Mouse (Mus musculus) lung, embryonic 15.5 days (tissue): ENCODE data around the gene Dppa2. TPM values are rescaled to one million over a fixed set of nuclear protein-coding genes. Genes with fewer than 3 reads are reported as not detected.

Experiments
- ATAC-seq: fragments of 200-750 bp; cut with Nextera tagmentation; 2 replicates; pipeline ENCODE4 v1.8.0; 2017; ENCODE audit warnings: moderate number of reproducible peaks, borderline replicate concordance; ENCODE audit not compliant: low FRiP score, low TSS enrichment; ENCODE audit errors: extremely low read depth
- H3K27ac ChIP-seq: fragments of 300-500 bp; sonication (generic); 2 replicates; pipeline ENCODE4 v1.5.1; 2015; ENCODE audit warnings: moderate library complexity, mild to moderate bottlenecking, inconsistent platforms
- H3K27me3 ChIP-seq: fragments of 300-500 bp; sonication (generic); 2 replicates; pipeline ENCODE4 v1.6.1; 2015; ENCODE audit warnings: inconsistent platforms
- H3K36me3 ChIP-seq: fragments of 300-500 bp; sonication (generic); 2 replicates; pipeline ENCODE4 v1.6.1; 2015; ENCODE audit warnings: inconsistent platforms
- H3K4me1 ChIP-seq: fragments of 300-500 bp; sonication (generic); 2 replicates; pipeline ENCODE4 v1.6.1; 2015; ENCODE audit warnings: inconsistent platforms
- H3K4me2 ChIP-seq: fragments of 300-500 bp; sonication (generic); 2 replicates; pipeline ENCODE4 v1.6.1; 2015; ENCODE audit warnings: inconsistent platforms, mild to moderate bottlenecking, moderate library complexity
- H3K4me3 ChIP-seq: fragments of 300-500 bp; sonication (generic); 2 replicates; pipeline ENCODE4 v1.5.1; 2015; ENCODE audit warnings: mild to moderate bottlenecking, inconsistent platforms
- H3K9ac ChIP-seq: fragments of 300-500 bp; sonication (generic); 2 replicates; pipeline ENCODE4 v1.6.1; 2015; ENCODE audit warnings: inconsistent platforms
- H3K9me3 ChIP-seq: fragments of 300-500 bp; sonication (generic); 2 replicates; pipeline ENCODE4 v1.6.1; 2016; ENCODE audit warnings: inconsistent platforms
- WGBS: fragments of 180-500 bp; shearing (Covaris S2); methylation state at CpG from one replicate; pipeline ENCODE4 v1.1.7; 2015; 5-methylcytosine and 5-hydroxymethylcytosine counted together
- polyA plus RNA-seq: library from polyadenylated mRNA; unstranded; fragments of >200 nt; fragmentation: Nextera tagmentation; extraction: Ambion mirVana; gene quantifications from 2 replicates; pipeline ENCODE4 v1.2.1, GENCODE M21; 2015

Gene Dppa2
- polyA plus RNA-seq: 0.21 and 0.30 TPM in 2 replicates

GRCm38 (mm10) chr16:48303509-48303908, at the start of gene Dppa2:
Gene Dppa2, plus strand, starts transcription at chr16:48303908.
- Histone ChIP-seq H3K9me3 (no peaks in the 10 kb centered on the region), H3K9ac (no peak within 1 kb of the TSS), H3K4me1 (no peaks in the 10 kb centered on the region), H3K4me2 (no peak within 1 kb of the TSS), H3K27me3 (no peaks in the 10 kb centered on the region), H3K4me3 (no peak within 1 kb of the TSS), H3K36me3 (no peaks in the 10 kb centered on the region), H3K27ac (no peak within 1 kb of the TSS)
- 82% methylated on average over 7 of the region's 7 CpGs for WGBS
- no peak for ATAC-seq

- Histone ChIP-seq H3K4me2 (no peak overlapping the region), H3K36me3 (no peaks in the 10 kb centered on the region), H3K9ac (no peak overlapping the region), H3K4me3 (no peak overlapping the region), H3K27me3 (no peaks in the 10 kb centered on the region), H3K4me1 (no peaks in the 10 kb centered on the region), H3K9me3 (no peaks in the 10 kb centered on the region), H3K27ac (no peak overlapping the region)
- ATAC-seq: no peak
- 97% methylated on average over 5 of the region's 5 CpGs for WGBS
These were observed 49.1 kb upstream of the Dppa2 start for GRCm38 (mm10) chr16:48254584-48254983.

- 89% methylated on average over 4 of the region's 4 CpGs for WGBS
- H3K27me3 ChIP-seq: no peaks in the 10 kb centered on the region
- no peak overlapping the region for H3K4me3 ChIP-seq
- H3K4me2 ChIP-seq: no peak overlapping the region
- no peaks in the 10 kb centered on the region for H3K9me3 ChIP-seq
- no peak overlapping the region for H3K27ac ChIP-seq
- H3K36me3 ChIP-seq: no peaks in the 10 kb centered on the region
- no peak for ATAC-seq
- H3K4me1 ChIP-seq: no peaks in the 10 kb centered on the region
- no peak overlapping the region for H3K9ac ChIP-seq
These were observed 44.2 kb upstream of the Dppa2 start for GRCm38 (mm10) chr16:48259519-48259918.

- Histone ChIP-seq H3K9me3 (no peaks in the 10 kb centered on the region), H3K4me3 (no peak overlapping the region), H3K4me2 (no peak overlapping the region), H3K27ac (no peak overlapping the region), H3K27me3 (no peaks in the 10 kb centered on the region), H3K9ac (no peak overlapping the region), H3K36me3 (no peaks in the 10 kb centered on the region), H3K4me1 (no peaks in the 10 kb centered on the region)
- no peak for ATAC-seq
- WGBS: 94% methylated on average over 1 of the region's 1 CpGs
These were observed 40.8 kb upstream of the Dppa2 start for GRCm38 (mm10) chr16:48262901-48263300.

GRCm38 (mm10) chr16:48265856-48266255, 37.9 kb upstream of the Dppa2 start:
- Histone ChIP-seq H3K9me3 (no peaks in the 10 kb centered on the region), H3K36me3 (no peaks in the 10 kb centered on the region), H3K4me1 (no peaks in the 10 kb centered on the region), H3K9ac (no peak overlapping the region), H3K4me2 (no peak overlapping the region), H3K27ac (no peak overlapping the region), H3K4me3 (no peak overlapping the region), H3K27me3 (no peaks in the 10 kb centered on the region)
- ATAC-seq: no peak
- WGBS: 78% methylated on average over 4 of the region's 4 CpGs

GRCm38 (mm10) chr16:48276940-48277339, 26.8 kb upstream of the Dppa2 start:
- Histone ChIP-seq H3K27ac (no peak overlapping the region), H3K4me2 (no peak overlapping the region), H3K4me1 (no peaks in the 10 kb centered on the region), H3K36me3 (no peaks in the 10 kb centered on the region), H3K9ac (no peak overlapping the region), H3K27me3 (no peaks in the 10 kb centered on the region), H3K9me3 (no peaks in the 10 kb centered on the region), H3K4me3 (no peak overlapping the region)
- no peak for ATAC-seq
- WGBS: 70% methylated on average over 4 of the region's 4 CpGs

- no peaks in the 10 kb centered on the region for H3K36me3 ChIP-seq
- H3K9me3 ChIP-seq: no peaks in the 10 kb centered on the region
- no peaks in the 10 kb centered on the region for H3K27me3 ChIP-seq
- H3K4me1 ChIP-seq: no peaks in the 10 kb centered on the region
- no peak overlapping the region for H3K9ac ChIP-seq
- no peak overlapping the region for H3K4me2 ChIP-seq
- no peak overlapping the region for H3K4me3 ChIP-seq
- H3K27ac ChIP-seq: no peak overlapping the region
- WGBS: 87% methylated on average over 4 of the region's 4 CpGs
- no peak for ATAC-seq
These were observed 22.8 kb upstream of the Dppa2 start for GRCm38 (mm10) chr16:48280883-48281282.

- Histone ChIP-seq H3K36me3 (no peaks in the 10 kb centered on the region), H3K4me1 (no peaks in the 10 kb centered on the region), H3K9me3 (no peaks in the 10 kb centered on the region), H3K4me3 (no peak overlapping the region), H3K27ac (no peak overlapping the region), H3K9ac (no peak overlapping the region), H3K4me2 (no peak overlapping the region), H3K27me3 (no peaks in the 10 kb centered on the region)
- no peak for ATAC-seq
- 73% methylated on average over 1 of the region's 1 CpGs for WGBS
These were observed 20.9 kb upstream of the Dppa2 start for GRCm38 (mm10) chr16:48282801-48283200.

- Histone ChIP-seq H3K4me1 (no peaks in the 10 kb centered on the region), H3K9ac (no peak within 1 kb of the TSS), H3K9me3 (no peaks in the 10 kb centered on the region), H3K4me2 (no peak within 1 kb of the TSS), H3K27ac (no peak within 1 kb of the TSS), H3K36me3 (no peaks in the 10 kb centered on the region), H3K27me3 (no peaks in the 10 kb centered on the region), H3K4me3 (no peak within 1 kb of the TSS)
- ATAC-seq: no peak
- WGBS: 59% methylated on average over 4 of the region's 4 CpGs
These were observed 20.2 kb upstream of the Dppa2 start, which contains the start of gene Dppa4 for GRCm38 (mm10) chr16:48283517-48283916. Gene Dppa4, plus strand, starts transcription at chr16:48283733.

- no peak overlapping the region for H3K4me3 ChIP-seq
- H3K9me3 ChIP-seq: no peaks in the 10 kb centered on the region
- H3K27ac ChIP-seq: no peak overlapping the region
- H3K9ac ChIP-seq: no peak overlapping the region
- H3K36me3 ChIP-seq: no peaks in the 10 kb centered on the region
- no peaks in the 10 kb centered on the region for H3K27me3 ChIP-seq
- H3K4me1 ChIP-seq: no peaks in the 10 kb centered on the region
- no peak overlapping the region for H3K4me2 ChIP-seq
- no peak for ATAC-seq
- WGBS: 93% methylated on average over 4 of the region's 4 CpGs
These were observed 18.2 kb upstream of the Dppa2 start for GRCm38 (mm10) chr16:48285517-48285916.

- no peaks in the 10 kb centered on the region for H3K9me3 ChIP-seq
- no peaks in the 10 kb centered on the region for H3K4me1 ChIP-seq
- no peaks in the 10 kb centered on the region for H3K27me3 ChIP-seq
- H3K36me3 ChIP-seq: no peaks in the 10 kb centered on the region
- H3K4me2 ChIP-seq: no peak overlapping the region
- 39% methylated on average over 14 of the region's 14 CpGs for WGBS
- no peak overlapping the region for H3K27ac ChIP-seq
- no peak for ATAC-seq
- no peak overlapping the region for H3K4me3 ChIP-seq
- no peak overlapping the region for H3K9ac ChIP-seq
These were observed 6.1 kb upstream of the Dppa2 start for GRCm38 (mm10) chr16:48297384-48298136.

- WGBS: 69% methylated on average over 3 of the region's 3 CpGs
These were observed 3.8 kb upstream of the Dppa2 start for GRCm38 (mm10) chr16:48299884-48300283.

More at GRCm38 (mm10) chr16:48299884-48300283, 3.8 kb upstream of the Dppa2 start:
- H3K36me3 ChIP-seq: no peaks in the 10 kb centered on the region
- no peak overlapping the region for H3K9ac ChIP-seq
- H3K27me3 ChIP-seq: no peaks in the 10 kb centered on the region
- H3K4me1 ChIP-seq: no peaks in the 10 kb centered on the region
- no peaks in the 10 kb centered on the region for H3K9me3 ChIP-seq
- H3K4me2 ChIP-seq: no peak overlapping the region
- no peak for ATAC-seq
- H3K27ac ChIP-seq: no peak overlapping the region
- H3K4me3 ChIP-seq: no peak overlapping the region
